Mouse (Mus musculus): ENCODE data around the gene Ccdc34.

GRCm38 (mm10) chr2:110063131-110063530 lies 45.5 kb downstream of the Ccdc34 start:
- TF ChIP-seq CTCF (IDR thresholded peaks at IDR 0.05; ENCODE audit: low read depth, low read length), result no peak
- TF ChIP-seq POLR2AphosphoS5 (IDR thresholded peaks at IDR 0.05; ENCODE audit: insufficient replicate concordance, low read depth, low read length), result no peak
- no peak for TF ChIP-seq GATA1 (IDR thresholded peaks at IDR 0.05; ENCODE audit: borderline replicate concordance, low read length)

Data from G1E (cell line).